Mouse (Mus musculus) right cerebral cortex, postnatal 4 days (tissue): ENCODE results near the gene Focad.

Source experiments
- DNase-seq: peaks from one replicate; pipeline ENCODE4 v3.0.0-alpha.2; 2022

Focad gene

DNA sequence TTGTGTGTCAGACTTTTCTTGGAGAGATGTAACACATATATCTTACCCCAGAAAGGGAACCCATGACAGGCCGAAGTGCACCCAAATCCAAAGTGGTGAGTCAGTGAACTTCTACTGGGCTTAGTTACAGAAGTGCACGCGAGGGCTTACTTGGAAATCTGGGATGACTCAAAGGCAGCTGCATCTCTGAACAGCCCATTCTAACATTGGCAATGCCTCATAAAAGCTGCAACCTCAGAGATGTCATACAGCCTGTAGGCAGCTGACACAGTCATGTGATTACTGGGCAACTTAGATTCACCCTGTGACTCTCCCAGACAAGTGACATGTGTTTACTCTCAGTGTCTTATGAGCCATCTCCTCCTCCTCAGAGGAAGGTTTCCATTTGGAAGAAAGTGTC, 119.5 kb downstream of the Focad start:
- DNase-seq: no peak

DNA sequence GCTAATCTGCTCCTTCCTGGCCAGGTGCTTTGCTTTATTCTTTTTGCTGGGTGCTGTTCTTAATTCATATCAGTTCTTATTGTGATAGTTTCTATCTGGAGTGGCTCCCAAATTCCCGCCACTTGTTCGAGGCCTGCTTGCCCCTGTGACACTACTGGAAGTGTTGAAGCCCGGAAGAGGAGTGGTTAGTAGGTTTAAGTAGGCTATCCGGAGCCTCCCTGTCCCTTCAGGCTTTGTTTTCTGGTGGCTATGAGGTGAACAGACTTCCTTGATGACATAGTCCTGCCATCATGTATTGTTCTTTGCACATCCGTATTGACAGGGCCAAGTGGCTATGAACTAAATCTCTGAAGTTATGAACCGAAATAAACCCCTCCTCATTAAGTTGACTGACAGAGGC, 123.9 kb downstream of the Focad start:
- DNase-seq: no peak

DNA sequence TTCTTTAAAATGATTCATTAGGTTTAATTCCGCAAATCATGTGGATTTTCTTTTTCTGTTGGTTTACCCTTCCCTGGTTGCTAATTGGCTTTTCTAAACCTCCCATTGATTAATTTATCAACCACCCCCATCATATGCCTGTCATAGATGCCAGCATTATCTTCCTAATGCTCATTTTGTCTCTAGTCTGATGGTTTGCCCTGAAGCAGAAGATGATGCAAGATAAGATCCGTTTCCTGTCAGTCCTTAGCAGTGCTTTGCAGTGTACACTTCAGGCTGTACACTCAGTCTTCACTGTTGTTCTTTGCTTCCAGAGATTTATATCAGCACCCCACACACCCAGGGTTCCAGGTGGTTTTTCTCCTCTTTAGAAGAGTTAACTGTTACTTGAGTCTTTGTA, 124.4 kb downstream of the Focad start:
- no peak for DNase-seq

DNA sequence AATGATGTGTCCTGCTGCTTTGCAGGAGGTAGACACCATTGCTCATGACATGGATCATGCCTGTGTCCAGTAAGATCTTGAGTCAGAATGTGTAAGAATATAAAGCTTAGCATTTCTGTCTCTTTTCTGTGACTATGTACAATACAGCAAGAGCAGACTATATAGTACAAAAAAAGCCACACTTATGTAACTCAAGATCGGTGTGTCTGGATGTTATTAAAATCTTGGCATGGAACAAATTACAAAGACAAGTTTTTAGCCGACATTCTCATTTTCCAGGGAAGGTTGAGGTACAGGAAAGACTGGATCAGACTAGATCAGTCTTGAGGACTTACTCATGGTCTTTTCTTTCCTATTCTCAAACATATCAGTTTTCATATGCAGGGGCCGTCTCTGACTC, 136.9 kb downstream of the Focad start:
- no peak for DNase-seq

DNA sequence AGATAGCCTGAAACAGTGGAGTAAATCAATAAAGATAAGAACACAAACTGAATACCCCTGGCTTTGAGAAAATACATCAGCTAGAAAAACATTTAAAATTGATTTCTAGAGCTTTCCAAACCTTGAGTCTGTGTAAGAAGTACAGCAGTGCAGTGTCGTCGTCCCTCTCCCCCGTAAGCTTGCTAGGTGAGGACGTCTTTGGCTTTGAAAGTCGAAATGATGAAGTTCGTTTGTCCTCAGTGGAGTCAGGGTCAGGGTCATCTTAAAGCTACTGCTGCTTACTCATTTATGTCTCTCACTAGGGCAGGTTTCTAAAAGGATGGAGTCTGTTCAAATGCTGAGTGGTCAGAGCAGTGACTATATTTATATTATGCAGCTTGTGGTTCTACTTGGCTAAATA, 141.5 kb downstream of the Focad start:
- no peak for DNase-seq

DNA sequence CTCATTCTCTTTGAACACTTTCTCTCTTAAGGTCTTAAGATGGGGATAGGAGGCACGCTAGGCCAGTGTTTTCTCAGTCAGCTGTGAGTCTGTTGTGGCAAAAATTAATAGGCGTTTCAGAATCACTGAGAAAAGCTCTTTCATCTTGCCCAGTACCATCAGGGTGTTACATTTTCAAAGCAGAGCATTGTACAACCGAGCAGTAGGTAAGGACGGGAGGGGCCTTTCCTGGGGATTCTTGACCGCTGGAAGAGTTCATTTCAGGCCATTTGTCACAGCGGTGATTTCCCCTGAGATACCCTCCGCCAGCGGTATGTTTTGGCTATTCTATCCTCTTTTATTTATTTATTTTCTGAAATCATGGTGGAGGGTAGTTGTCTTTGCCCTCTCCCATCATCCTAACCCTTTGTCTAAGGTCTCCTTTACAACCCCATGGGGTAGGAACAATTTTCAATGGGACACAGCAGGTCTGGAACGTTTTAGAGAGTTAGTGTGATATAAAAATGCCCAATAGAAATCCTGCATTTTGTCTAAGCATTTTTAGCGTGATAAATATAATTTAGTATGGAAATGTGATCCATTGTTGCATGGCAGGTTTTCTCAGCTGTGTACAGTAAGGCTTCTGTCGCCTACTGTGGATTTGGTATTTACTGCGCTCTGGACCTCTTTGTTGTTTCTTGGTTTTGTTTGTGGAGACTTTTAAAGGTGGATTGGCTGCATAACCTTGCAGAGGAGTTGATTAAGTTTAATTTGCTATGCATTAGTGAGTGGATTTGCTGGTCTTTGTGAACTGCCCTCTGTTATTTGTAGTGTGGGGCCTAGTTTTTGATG, 142.7 kb downstream of the Focad start:
- no peak for DNase-seq

DNA sequence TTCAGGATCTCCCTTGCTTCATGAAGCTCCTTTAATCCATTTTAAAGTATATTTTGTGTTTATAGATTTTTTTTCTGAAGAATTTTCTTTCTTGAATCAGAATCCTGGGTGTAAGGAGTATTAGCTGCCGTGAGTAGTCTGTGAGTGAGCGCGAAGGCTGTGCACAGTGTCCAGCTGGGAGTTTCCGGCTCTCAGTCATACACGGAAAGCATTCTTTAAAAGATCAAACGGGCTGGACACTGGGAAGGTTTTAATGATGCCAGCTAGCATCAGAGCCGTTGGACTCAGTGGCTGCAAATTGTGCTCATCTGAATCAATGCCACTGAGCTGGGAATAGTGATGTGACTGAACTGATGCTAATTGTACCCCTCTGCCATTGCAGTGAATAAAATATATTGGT, 143.9 kb downstream of the Focad start:
- no peak for DNase-seq

DNA sequence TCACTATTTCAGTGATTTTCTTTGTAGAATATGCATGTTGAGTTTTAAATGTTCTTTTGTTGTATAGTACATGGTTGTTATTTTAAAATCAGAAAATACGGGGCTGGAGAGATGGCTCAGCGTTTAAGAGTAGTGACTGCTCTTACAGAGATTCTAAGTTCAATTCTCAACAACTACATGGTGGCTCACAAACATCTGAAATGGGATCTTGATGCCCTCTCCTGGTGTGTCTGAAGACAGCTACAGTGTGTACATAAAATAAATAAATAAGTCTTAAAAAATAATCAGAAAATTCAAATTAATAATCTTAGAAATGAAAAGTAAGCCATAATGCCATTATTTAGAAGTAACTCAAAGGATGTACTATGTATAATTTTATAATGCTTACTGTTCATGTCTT, 149.4 kb downstream of the Focad start:
- DNase-seq: no peak

DNA sequence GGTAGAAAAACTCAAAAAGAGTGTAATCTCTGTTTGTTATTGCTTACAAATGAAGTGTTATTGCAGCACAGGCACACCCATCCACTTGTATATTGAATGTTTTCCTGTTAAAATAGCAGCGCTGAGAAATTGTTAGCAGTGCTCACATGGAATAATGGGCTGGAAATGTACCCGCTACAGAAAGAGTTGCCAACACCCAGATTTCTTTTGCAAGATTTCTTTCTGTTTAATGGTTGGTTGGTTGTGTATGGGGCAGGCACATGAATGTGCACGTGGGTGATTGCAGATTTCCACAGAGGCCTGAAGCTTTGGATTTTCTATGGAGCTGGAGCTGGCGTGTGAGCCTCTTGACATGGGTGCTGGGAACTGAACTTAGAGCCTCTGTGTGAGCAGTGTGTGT, 151.1 kb downstream of the Focad start:
- DNase-seq: no peak

DNA sequence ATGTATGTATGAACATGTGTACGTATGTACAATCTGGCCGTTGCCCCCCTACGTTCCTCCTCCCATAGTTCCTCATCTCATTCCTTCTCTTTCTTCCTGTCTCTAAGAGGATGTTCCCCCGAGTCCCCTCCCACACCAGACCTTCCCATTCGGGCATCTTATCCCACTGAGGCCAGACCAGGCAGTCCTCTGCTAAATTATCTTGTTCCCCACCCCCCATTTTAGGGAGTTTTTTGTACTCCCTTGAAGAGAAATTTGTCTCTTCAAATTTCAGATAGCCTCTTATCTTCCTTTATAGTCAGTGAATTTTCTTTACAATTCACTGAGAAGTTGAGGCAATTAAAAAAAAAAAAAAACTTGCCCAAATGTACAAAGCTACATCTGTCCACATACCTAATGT, 166.9 kb downstream of the Focad start:
- DNase-seq: no peak

DNA sequence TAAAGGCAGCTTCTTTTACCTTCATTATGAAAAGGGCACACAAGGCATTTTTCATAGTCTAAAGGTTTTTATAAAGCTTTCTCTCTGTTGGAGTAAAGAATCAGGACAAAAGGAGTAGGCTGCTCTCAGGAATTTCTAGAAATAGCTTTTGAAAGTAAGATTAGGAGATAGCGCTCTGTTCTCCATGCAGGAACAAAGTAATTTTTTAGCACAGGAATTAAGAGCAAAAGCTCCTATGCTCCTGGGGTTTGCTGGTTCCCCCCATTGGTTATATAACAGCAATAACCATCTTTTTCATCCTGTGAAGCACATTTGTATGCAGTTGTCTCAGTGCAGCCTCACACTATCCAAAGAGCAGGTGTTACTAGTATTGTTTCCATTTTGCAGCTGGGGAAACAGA, 170.1 kb downstream of the Focad start:
- no peak for DNase-seq

DNA sequence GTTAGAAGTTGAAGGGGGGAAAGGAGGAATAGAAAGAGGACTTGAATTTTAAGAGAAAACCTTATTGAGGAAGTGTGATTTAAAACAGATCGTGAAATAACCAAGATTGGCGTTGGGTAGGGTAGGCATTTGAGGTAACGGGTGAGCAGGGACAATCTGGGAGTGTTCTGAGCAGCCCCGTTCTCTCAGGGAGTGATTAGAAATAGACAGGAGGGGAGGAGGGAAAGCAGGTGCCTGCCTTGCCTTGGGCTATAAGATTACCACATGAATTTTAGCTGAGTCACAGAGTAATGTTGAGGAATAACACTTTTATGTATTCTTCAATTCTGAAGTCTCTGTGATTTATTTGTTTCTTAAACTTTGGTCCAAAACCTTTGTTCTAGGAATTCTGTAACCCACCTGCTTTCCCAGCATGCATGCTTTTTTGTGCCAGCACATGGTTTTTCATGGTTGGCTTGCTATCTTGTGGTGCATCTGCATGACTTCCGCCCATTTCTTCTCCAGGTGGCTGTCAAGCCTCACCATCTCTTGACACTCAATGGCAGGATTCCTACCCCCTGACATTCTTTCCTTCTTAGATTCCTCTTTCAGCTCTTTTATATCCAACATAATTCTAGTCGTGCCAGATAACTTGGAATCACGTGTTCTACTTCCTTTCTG, 176.1 kb downstream of the Focad start:
- no peak for DNase-seq

DNA sequence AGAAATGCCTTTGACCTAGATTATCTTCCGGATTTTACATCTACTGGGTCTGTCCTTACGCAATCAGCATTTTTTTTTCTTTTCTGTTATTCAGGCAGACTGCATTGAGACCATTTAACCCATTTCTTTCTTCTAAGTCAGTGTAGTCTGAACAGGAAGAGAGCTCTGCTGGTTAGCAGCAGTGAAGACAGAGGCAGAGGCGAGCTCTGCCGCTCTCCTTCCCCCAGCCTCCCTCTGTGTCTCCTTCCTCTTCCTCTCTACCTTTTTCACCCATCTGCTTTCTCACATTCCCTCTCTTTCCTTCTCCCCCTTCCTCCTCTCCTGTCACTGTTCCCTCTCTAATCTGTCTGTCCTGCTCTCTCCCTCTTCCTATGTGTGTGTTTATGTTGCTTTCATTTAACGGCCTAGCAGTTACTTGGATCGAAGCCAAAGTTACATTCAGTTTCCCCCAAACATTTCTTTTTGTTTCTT, 181.2 kb downstream of the Focad start:
- DNase-seq: no peak

DNA sequence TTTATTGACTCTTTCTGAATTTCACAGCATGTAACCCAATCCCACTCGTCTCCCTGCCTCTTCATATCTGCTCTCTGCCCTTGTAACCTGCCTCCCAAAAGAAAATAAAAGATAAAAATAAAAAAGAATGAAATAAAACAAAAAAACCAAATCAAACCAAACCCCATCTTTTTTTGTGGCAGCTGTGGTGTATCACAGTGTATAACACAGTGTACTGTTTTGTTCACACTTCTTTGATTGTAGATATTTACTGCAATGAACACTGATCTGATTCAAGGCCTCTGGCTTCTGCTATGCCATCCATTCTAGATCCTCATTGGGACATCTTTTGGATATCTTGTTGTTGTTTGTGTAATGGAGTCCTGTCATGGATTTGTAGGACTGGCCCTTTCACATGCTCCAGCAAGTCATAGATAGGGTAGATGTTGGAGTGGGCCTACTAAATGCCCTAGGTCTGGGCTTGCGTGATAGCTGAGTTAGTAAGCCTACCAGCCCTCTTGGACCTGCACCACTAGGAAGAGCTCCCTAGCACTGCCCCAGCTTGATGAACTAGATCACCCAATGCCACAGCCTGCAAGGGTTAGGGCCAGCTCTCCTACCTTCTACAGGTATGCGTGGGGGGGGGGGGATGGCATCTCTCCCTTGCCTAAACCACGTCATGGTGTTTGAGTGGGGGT, 181.8 kb downstream of the Focad start:
- no peak for DNase-seq

DNA sequence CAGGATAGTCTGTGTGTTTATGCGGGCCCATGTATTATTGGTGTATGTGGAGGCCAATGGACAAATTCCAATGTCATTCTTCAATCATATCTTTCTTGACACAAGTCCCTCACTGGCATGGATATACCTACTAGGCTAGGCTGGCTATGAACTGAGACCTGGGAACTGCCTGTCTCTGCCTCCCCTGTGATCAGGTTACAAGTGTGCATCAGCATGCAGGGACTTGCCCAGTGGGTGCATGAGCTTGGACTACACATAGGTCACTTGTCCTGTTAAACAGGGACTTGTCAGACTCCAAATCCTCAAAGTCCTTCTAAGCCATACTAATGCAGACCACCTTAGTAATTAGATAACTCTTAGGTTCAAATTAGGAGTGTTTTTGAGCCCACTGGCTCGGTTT, 184.1 kb downstream of the Focad start:
- no peak for DNase-seq

DNA sequence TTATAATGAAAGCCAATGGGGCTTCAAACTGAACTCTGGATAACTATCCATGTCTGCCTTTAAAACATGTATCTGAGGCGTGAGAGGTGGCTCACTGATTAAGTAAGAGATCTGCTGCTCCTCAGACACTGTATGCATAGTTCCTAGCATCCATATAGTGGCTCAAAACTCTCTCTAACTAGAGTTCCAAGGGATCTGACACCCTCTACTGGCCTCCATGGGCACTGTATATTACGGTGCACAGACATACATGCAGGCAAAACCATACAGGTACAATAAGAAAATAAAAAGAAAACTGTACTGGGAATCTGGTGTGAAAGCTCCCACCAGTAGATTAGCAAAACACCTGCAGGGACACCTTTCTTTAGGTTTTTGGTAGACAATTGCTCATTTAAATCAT, 186.1 kb downstream of the Focad start:
- no peak for DNase-seq

DNA sequence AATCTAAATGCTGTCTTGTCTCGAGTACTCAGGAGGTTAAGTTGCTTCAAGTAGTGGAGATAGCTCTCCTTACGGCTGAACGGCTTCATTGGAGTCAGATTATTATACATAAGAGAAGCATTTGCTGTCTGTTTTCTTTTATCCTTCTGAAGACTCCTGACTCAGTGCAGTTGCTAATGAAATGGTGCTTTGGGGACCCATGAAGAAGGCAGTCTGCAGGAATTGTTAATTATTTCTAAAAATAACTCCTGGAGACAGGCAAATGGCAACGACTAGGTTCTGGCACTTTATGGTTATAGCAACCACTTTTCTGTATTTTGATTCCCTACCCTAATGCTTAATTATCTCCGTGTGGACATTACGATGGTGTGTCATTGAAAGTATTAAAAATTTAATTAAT, 201.1 kb downstream of the Focad start:
- DNase-seq: no peak

DNA sequence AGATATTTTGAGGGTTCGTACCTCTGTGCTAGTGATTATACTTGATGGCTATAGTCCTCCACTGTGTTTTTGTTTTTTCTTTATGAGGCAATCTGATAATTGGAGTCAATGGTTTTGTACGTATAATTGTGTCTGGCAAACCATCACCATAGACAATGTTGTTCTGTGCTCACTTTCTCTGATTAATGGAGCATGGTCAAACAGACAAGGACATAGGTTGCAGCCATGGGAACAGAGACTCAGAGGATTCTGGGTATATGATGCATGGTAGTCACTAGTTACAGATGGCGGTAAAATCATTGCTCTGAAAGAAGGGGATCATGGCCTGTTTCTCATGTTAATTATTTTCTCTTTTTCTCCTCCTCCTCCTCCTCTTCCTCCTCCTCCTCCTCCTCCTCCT, 205.1 kb downstream of the Focad start:
- DNase-seq: no peak

DNA sequence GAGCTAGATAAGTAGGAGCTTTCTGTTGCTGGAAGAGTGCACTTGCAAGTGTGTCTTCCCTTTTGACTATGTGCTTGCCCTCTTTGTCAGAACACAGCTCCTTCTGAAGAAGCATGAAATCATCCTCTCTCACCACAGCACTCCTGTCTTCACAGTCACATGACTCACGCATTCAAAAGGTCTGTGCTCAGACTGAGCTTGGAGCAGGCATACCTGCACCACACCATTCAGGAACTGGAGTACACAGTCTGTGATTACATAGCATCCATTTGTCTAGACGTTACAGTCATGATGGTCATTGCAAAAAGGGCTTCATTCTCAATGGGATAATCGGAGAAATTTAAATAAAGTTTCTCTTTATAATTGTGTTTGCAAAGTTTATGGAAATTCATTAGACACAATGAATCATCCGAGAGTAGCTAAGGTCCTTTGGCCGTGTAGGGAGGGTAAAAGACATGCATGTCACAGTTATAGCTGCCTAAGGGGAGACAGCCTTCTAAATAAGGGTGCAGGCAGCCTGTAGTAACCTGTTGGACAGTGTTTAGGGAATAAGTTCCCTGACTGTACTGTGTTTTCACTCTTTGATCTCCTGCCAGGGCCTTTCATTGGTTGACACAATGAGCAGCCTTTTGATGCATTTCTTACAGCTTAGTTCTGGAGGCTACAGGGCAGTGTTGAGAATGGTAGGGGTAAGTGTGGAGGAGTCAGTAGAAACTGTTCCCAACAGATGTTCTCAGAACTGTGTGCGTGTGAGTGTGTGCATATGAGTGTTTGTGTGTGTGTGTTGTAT, 206.6 kb downstream of the Focad start:
- DNase-seq: no peak

DNA sequence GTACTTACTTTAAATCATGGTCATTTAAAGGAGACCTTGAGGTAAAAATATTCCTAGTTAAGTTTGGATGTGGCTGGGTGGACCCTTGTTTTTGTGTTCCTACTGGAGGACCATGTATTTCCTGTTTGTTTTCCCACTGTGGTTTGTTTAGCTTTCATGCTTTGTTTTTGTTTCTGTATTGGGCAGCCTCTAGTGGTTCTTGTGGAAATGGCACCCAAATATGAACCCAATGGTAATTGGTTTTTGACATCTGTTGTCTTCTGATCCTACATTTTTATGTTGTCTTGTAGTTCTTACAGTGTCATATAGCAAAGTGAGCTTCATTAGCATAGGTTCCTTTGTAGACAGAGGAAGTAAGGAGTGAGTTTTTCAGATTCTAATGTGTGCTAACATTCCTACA, 207.9 kb downstream of the Focad start:
- no peak for DNase-seq

DNA sequence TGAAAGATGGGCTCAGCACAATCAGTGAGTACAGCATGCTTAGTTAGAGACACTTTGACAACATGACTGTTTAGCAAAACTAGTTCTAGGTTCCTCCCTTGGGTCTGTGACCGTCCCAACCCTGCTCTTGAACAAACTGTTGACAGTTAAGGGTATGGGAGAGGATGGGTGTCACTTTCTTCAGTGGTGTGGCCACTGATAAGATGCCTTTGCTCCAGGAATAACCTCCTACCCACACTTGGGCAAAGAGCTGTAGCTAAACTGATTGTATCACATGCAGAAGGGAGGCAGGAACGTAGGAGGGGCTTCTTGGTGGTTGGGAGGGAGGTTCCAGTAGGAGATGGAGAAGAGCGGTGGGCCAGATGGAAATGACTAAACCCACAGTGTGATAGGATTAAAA, 213.3 kb downstream of the Focad start:
- DNase-seq: no peak

DNA sequence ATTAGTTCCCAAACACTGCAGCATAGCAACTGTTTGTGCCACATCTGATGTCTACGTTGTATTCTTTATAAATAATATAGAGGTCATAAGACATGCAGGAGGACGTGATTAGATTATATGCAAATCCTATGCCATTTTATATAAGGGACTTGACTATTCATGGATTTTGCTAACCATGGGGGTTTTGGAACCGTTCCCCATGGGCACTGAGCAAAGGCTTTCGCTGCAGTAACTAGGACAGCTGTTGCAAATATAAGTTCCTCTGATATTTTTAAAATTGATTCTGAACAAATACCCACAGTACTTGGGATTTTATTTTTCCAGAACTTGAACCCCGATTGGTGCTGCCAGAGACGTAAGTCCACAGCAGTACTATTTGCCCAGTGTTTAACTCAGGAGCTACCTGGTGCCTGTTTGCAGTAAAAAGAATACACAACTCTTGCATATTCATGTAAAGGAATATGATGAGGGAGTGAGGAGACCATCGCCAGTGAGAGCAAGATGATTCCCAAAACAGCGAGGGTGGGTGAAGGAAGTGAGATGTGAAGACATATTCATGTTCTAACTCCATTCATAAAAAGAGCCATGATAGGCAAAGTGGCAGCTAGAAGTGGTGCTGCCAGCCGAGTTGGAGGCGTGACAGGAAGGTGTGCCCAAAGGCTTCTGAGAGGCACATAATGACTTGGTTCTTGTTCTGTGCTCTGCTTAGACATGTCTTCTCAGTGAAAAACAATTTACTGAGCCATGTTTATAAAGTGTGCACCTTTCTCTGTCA, 214.1 kb downstream of the Focad start:
- no peak for DNase-seq
